Mouse (Mus musculus): ENCODE measurements around the gene Arvcf. TPM values are rescaled to one million over a fixed set of nuclear protein-coding genes. Genes with fewer than 3 reads are reported as not detected.

Gene Arvcf
- polyA plus RNA-seq, 1 experiment from 2014 or later, result 25.6 TPM

- ATAC-seq, result no peak
- DNase-seq (ENCODE audit: low read depth, low spot score), result no peak
- in situ Hi-C loops (cut with MboI; ENCODE audit: low pct_unique_long_range_greater_than_20kb), result no loop called here
- CTCF ChIA-PET, result interaction anchor here (1.8 kb wide), 1 partner anchor 13 kb away, joined by 3 read pairs; no protein-coding TSS in a partner anchor
- no peaks in the 10 kb centered on the region for H3K27me3 ChIP-seq
- no peak for TF ChIP-seq CTCF (IDR thresholded peaks at IDR 0.05)
- POLR2A ChIA-PET, result no interaction called here
These were observed 29.2 kb downstream of the Arvcf start for GRCm38 (mm10) chr16:18377203-18377602.

- POLR2A ChIA-PET, result no interaction called here
- no peak for TF ChIP-seq CTCF (IDR thresholded peaks at IDR 0.05)
- in situ Hi-C loops (cut with MboI; ENCODE audit: low pct_unique_long_range_greater_than_20kb), result no loop called here
- H3K27me3 ChIP-seq, result no peaks in the 10 kb centered on the region
- no peak for DNase-seq (ENCODE audit: low read depth, low spot score)
- CTCF ChIA-PET, result interaction anchor here (1.1 kb wide), 1 partner anchor 9 kb away, joined by 3 read pairs; no protein-coding TSS in a partner anchor
- ATAC-seq, result no peak
These were observed 30.5 kb downstream of the Arvcf start for GRCm38 (mm10) chr16:18378489-18378888.

GRCm38 (mm10) chr16:18379338-18380001, 31.5 kb downstream of the Arvcf start:
- POLR2A ChIA-PET, result no interaction called here
- ATAC-seq (no peak), DNase-seq (ENCODE audit: low read depth, low spot score) (no peak)
- no peak for TF ChIP-seq CTCF (IDR thresholded peaks at IDR 0.05)
- in situ Hi-C loops (cut with MboI; ENCODE audit: low pct_unique_long_range_greater_than_20kb), result no loop called here
- H3K27me3 ChIP-seq, result no peaks in the 10 kb centered on the region
- CTCF ChIA-PET, result interaction anchor here (0.9 kb wide), 1 partner anchor 33 kb away, joined by 3 read pairs; no protein-coding TSS in a partner anchor

GRCm38 (mm10) chr16:18380495-18381063, 32.6 kb downstream of the Arvcf start:
- POLR2A ChIA-PET, result interaction anchor here (1.2 kb wide), 1 partner anchor 22 kb away, joined by 4 read pairs; no protein-coding TSS in a partner anchor
- no peak for ATAC-seq
- CTCF ChIA-PET, result interaction anchor here (0.9 kb wide), 1 partner anchor 34 kb away, joined by 3 read pairs; no protein-coding TSS in a partner anchor
- no peak for DNase-seq (ENCODE audit: low read depth, low spot score)
- in situ Hi-C loops (cut with MboI; ENCODE audit: low pct_unique_long_range_greater_than_20kb), result no loop called here
- no peaks in the 10 kb centered on the region for H3K27me3 ChIP-seq
- no peak for TF ChIP-seq CTCF (IDR thresholded peaks at IDR 0.05)

GRCm38 (mm10) chr16:18381621-18382258, 33.8 kb downstream of the Arvcf start:
- ATAC-seq, result no peak
- DNase-seq (ENCODE audit: low read depth, low spot score), result no peak
- TF ChIP-seq CTCF (IDR thresholded peaks at IDR 0.05), result no peak

GRCm38 (mm10) chr16:18383045-18383726, 35.2 kb downstream of the Arvcf start:
- in situ Hi-C loops (cut with MboI; ENCODE audit: low pct_unique_long_range_greater_than_20kb), result no loop called here
- DNase-seq (ENCODE audit: low read depth, low spot score) (no peak), ATAC-seq (no peak)
- ChIA-PET CTCF (interaction anchor here (1.1 to 1.4 kb wide), 2 partner anchors 24 to 38 kb away, joined by 3 read pairs; no protein-coding TSS in a partner anchor), POLR2A (interaction anchor here (1.6 kb wide), 1 partner anchor 22 kb away, joined by 3 read pairs; no protein-coding TSS in a partner anchor)
- no peaks in the 10 kb centered on the region for H3K27me3 ChIP-seq
- no peak for TF ChIP-seq CTCF (IDR thresholded peaks at IDR 0.05)

More at GRCm38 (mm10) chr16:18381621-18382258, 33.8 kb downstream of the Arvcf start:
- in situ Hi-C loops (cut with MboI; ENCODE audit: low pct_unique_long_range_greater_than_20kb), result no loop called here
- ChIA-PET CTCF (no interaction called here), POLR2A (interaction anchor here (1.2 kb wide), 1 partner anchor 23 kb away, joined by 4 read pairs; no protein-coding TSS in a partner anchor)
- no peaks in the 10 kb centered on the region for H3K27me3 ChIP-seq

GRCm38 (mm10) chr16:18383756-18384155, 35.8 kb downstream of the Arvcf start:
- TF ChIP-seq CTCF (IDR thresholded peaks at IDR 0.05), result no peak
- in situ Hi-C loops (cut with MboI; ENCODE audit: low pct_unique_long_range_greater_than_20kb), result no loop called here

GRCm38 (mm10) chr16:18384211-18384610, 36.2 kb downstream of the Arvcf start:
- ATAC-seq (no peak), DNase-seq (ENCODE audit: low read depth, low spot score) (no peak)
- TF ChIP-seq CTCF (IDR thresholded peaks at IDR 0.05), result no peak
- H3K27me3 ChIP-seq, result no peaks in the 10 kb centered on the region
- POLR2A ChIA-PET, result interaction anchor here (1.6 kb wide), 1 partner anchor 21 kb away, joined by 3 read pairs; no protein-coding TSS in a partner anchor
- CTCF ChIA-PET, result interaction anchor here (1.1 to 1.4 kb wide), 2 partner anchors 25 to 39 kb away, joined by 3 read pairs; no protein-coding TSS in a partner anchor
- in situ Hi-C loops (cut with MboI; ENCODE audit: low pct_unique_long_range_greater_than_20kb), result no loop called here

More at GRCm38 (mm10) chr16:18383756-18384155, 35.8 kb downstream of the Arvcf start:
- POLR2A ChIA-PET, result interaction anchor here (1.6 kb wide), 1 partner anchor 22 kb away, joined by 3 read pairs; no protein-coding TSS in a partner anchor
- CTCF ChIA-PET, result interaction anchor here (1.1 to 1.4 kb wide), 2 partner anchors 25 to 39 kb away, joined by 3 read pairs; no protein-coding TSS in a partner anchor
- DNase-seq (ENCODE audit: low read depth, low spot score) (no peak), ATAC-seq (no peak)
- no peaks in the 10 kb centered on the region for H3K27me3 ChIP-seq

- H3K27me3 ChIP-seq, result no peaks in the 10 kb centered on the region
- ChIA-PET CTCF (interaction anchor here (1.4 kb wide), 1 partner anchor 25 kb away, joined by 3 read pairs; no protein-coding TSS in a partner anchor), POLR2A (interaction anchor here (1.6 kb wide), 1 partner anchor 21 kb away, joined by 3 read pairs; no protein-coding TSS in a partner anchor)
- in situ Hi-C loops (cut with MboI; ENCODE audit: low pct_unique_long_range_greater_than_20kb), result loop anchor here (5.0 kb wide), 1 partner anchor 32 kb away; no protein-coding TSS in a partner anchor
- no peak for TF ChIP-seq CTCF (IDR thresholded peaks at IDR 0.05)
- no peak for ATAC-seq
- DNase-seq (ENCODE audit: low read depth, low spot score), result no peak
These were observed 36.7 kb downstream of the Arvcf start for GRCm38 (mm10) chr16:18384659-18385058.

GRCm38 (mm10) chr16:18385411-18385810, 37.4 kb downstream of the Arvcf start:
- TF ChIP-seq CTCF (IDR thresholded peaks at IDR 0.05), result no peak
- no peak for DNase-seq (ENCODE audit: low read depth, low spot score)
- POLR2A ChIA-PET, result no interaction called here
- ATAC-seq, result no peak
- CTCF ChIA-PET, result interaction anchor here (1.0 kb wide), 1 partner anchor 58 kb away, joined by 4 read pairs; no protein-coding TSS in a partner anchor
- H3K27me3 ChIP-seq, result no peaks in the 10 kb centered on the region
- in situ Hi-C loops (cut with MboI; ENCODE audit: low pct_unique_long_range_greater_than_20kb), result loop anchor here (5.0 kb wide), 1 partner anchor 33 kb away; no protein-coding TSS in a partner anchor
